Mouse (Mus musculus) embryonic facial prominence, embryonic 14.5 days (tissue): ENCODE results near the gene Sh3yl1. TPM values are rescaled to one million over a fixed set of nuclear protein-coding genes. Genes with fewer than 3 reads are reported as not detected.

Experiments used
- ATAC-seq: fragments of 200-750 bp; cut with Nextera tagmentation; 2 replicates; pipeline ENCODE4 v1.8.0; 2017; ENCODE audit warnings: low read depth, moderate number of reproducible peaks, moderate TSS enrichment
- DNase-seq: peaks from one replicate; pipeline ENCODE4 v3.0.0-alpha.2; 2015; ENCODE audit warnings: low spot score
- H3K27ac ChIP-seq: fragments of 300-500 bp; sonication (generic); replicated peaks from 2 replicates; pipeline ENCODE4 v1.5.1; 2014; ENCODE audit warnings: low read depth, mild to moderate bottlenecking, low read length, moderate library complexity
- H3K27me3 ChIP-seq: fragments of 300-500 bp; sonication (generic); replicated peaks from 2 replicates; pipeline ENCODE4 v1.6.1; 2014; ENCODE audit warnings: low read length; ENCODE audit not compliant: control insufficient read depth, insufficient read depth
- H3K36me3 ChIP-seq: fragments of 300-500 bp; sonication (generic); 2 replicates; pipeline ENCODE4 v1.6.1; 2014; ENCODE audit warnings: low read length, mixed read lengths; ENCODE audit not compliant: control insufficient read depth, insufficient read depth
- H3K4me1 ChIP-seq: fragments of 300-500 bp; sonication (generic); 2 replicates; pipeline ENCODE4 v1.6.1; 2014; ENCODE audit warnings: antibody characterized with exemption, low read length; ENCODE audit not compliant: control insufficient read depth, insufficient read depth
- H3K4me2 ChIP-seq: fragments of 300-500 bp; sonication (generic); 2 replicates; pipeline ENCODE4 v1.6.1; 2014; ENCODE audit warnings: low read depth, mild to moderate bottlenecking, low read length, moderate library complexity, mixed read lengths
- H3K4me3 ChIP-seq: fragments of 300-500 bp; sonication (generic); 2 replicates; pipeline ENCODE4 v1.5.1; 2014; ENCODE audit warnings: low read depth, mild to moderate bottlenecking, low read length
- H3K9ac ChIP-seq: fragments of 300-500 bp; sonication (generic); 2 replicates; pipeline ENCODE4 v1.6.1; 2014; ENCODE audit warnings: low read depth, mild to moderate bottlenecking, low read length, moderate library complexity, mixed read lengths
- H3K9me3 ChIP-seq: fragments of 300-500 bp; sonication (generic); 2 replicates; pipeline ENCODE4 v1.6.1; 2016; ENCODE audit warnings: low read length; ENCODE audit not compliant: control insufficient read depth
- WGBS: fragments of 180-500 bp; shearing (Covaris S2); extraction: QIAGEN DNeasy Blood & Tissue Kit; methylation state at CpG from one replicate; pipeline ENCODE4 v1.1.7; 2014; 5-methylcytosine and 5-hydroxymethylcytosine counted together
- polyA plus RNA-seq: library from polyadenylated mRNA; unstranded; fragments of >200 nt; fragmentation: Nextera tagmentation; extraction: Ambion mirVana; gene quantifications from 2 replicates; pipeline ENCODE4 v1.2.1, GENCODE M21; 2014

Sh3yl1 gene
- polyA plus RNA-seq, 1 experiment from 2014 or later: 9.9 TPM

- Histone ChIP-seq H3K4me1 (0 out of 2 replicates have a peak, but pooled peaks cover 7% of the 10 kb centered on the region), H3K9me3 (no peaks in the 10 kb centered on the region), H3K4me2 (no peak overlapping the region), H3K36me3 (no peaks in the 10 kb centered on the region), H3K4me3 (no peak overlapping the region), H3K27ac (no peak overlapping the region), H3K9ac (no peak overlapping the region), H3K27me3 (peaks cover 31% of the 10 kb centered on the region)
- ATAC-seq (no peak), DNase-seq (no peak)
- WGBS: 91% methylated on average over 4 of the region's 4 CpGs
Observed at GRCm38 (mm10) chr12:30888003-30888402, 23.5 kb upstream of the Sh3yl1 start.

- H3K9ac ChIP-seq: no peak overlapping the region
- no peaks in the 10 kb centered on the region; the same call in 1 of the 2 replicates for H3K36me3 ChIP-seq
- H3K27me3 ChIP-seq: peaks cover 11% of the 10 kb centered on the region
- no peak overlapping the region for H3K4me2 ChIP-seq
- H3K4me3 ChIP-seq: no peak overlapping the region
- ATAC-seq: peak; percentile 57; the same call in 1 of the 2 replicates
- H3K27ac ChIP-seq: no peak overlapping the region
- no peaks in the 10 kb centered on the region for H3K4me1 ChIP-seq
- 33% methylated on average over 5 of the region's 5 CpGs for WGBS
- peak; percentile 75 for DNase-seq
- no peaks in the 10 kb centered on the region for H3K9me3 ChIP-seq
Observed at GRCm38 (mm10) chr12:30890067-30890466, 21.4 kb upstream of the Sh3yl1 start.

GRCm38 (mm10) chr12:30891438-30891837 is 20.0 kb upstream of the Sh3yl1 start:
- Histone ChIP-seq H3K4me2 (no peak overlapping the region), H3K36me3 (peaks cover 1% of the 10 kb centered on the region; the same call in 1 of the 2 replicates), H3K4me3 (no peak overlapping the region), H3K27ac (no peak overlapping the region), H3K9me3 (no peaks in the 10 kb centered on the region), H3K9ac (no peak overlapping the region), H3K27me3 (no peaks in the 10 kb centered on the region), H3K4me1 (no peaks in the 10 kb centered on the region)
- no peak for DNase-seq
- ATAC-seq: no peak
- 78% methylated on average over 7 of the region's 7 CpGs for WGBS

- Histone ChIP-seq H3K27ac (no peak overlapping the region), H3K27me3 (no peaks in the 10 kb centered on the region), H3K4me1 (no peaks in the 10 kb centered on the region), H3K9ac (no peak overlapping the region), H3K36me3 (peaks cover 20% of the 10 kb centered on the region; the same call in 1 of the 2 replicates), H3K4me2 (no peak overlapping the region), H3K4me3 (no peak overlapping the region), H3K9me3 (no peaks in the 10 kb centered on the region)
- ATAC-seq: no peak
- 93% methylated on average over 4 of the region's 4 CpGs for WGBS
- no peak for DNase-seq
Observed at GRCm38 (mm10) chr12:30897039-30897438, 14.4 kb upstream of the Sh3yl1 start.

GRCm38 (mm10) chr12:30908658-30909057 is 2.8 kb upstream of the Sh3yl1 start:
- DNase-seq: no peak
- Histone ChIP-seq H3K27ac (no peak overlapping the region), H3K9me3 (no peaks in the 10 kb centered on the region), H3K4me1 (peaks cover 13% of the 10 kb centered on the region), H3K27me3 (no peaks in the 10 kb centered on the region), H3K4me2 (no peak overlapping the region), H3K36me3 (peaks cover 11% of the 10 kb centered on the region; the same call in 1 of the 2 replicates), H3K9ac (no peak overlapping the region), H3K4me3 (no peak overlapping the region)
- 90% methylated on average over 1 of the region's 1 CpGs for WGBS
- ATAC-seq: no peak

GRCm38 (mm10) chr12:30909881-30910280 is 1.6 kb upstream of the Sh3yl1 start:
- Histone ChIP-seq H3K9ac (no peak overlapping the region), H3K27ac (no peak overlapping the region), H3K36me3 (peaks cover 2% of the 10 kb centered on the region; the same call in 1 of the 2 replicates), H3K4me1 (peaks cover 13% of the 10 kb centered on the region), H3K9me3 (no peaks in the 10 kb centered on the region), H3K4me3 (no peak overlapping the region), H3K4me2 (peak overlapping the region; percentile 89; the same call in 1 of the 2 replicates), H3K27me3 (no peaks in the 10 kb centered on the region)
- DNase-seq: no peak
- ATAC-seq: no peak
- 92% methylated on average over 2 of the region's 2 CpGs for WGBS

- Histone ChIP-seq H3K4me3 (peak overlapping the region; percentile 76), H3K27me3 (no peaks in the 10 kb centered on the region), H3K27ac (peak overlapping the region; percentile 80), H3K4me1 (peaks cover 13% of the 10 kb centered on the region), H3K36me3 (no peaks in the 10 kb centered on the region; the same call in 1 of the 2 replicates), H3K9ac (peak overlapping the region; percentile 92), H3K9me3 (no peaks in the 10 kb centered on the region), H3K4me2 (peak overlapping the region; percentile 89)
- 19% methylated on average over 8 of the region's 8 CpGs for WGBS
- peak; percentile 27 for DNase-seq
- ATAC-seq: no peak
Observed at GRCm38 (mm10) chr12:30910860-30911259, 608 bp upstream of the Sh3yl1 start.

GRCm38 (mm10) chr12:30912048-30912381 is 547 bp downstream of the Sh3yl1 start:
- WGBS: under 1% methylated on average over 18 of the region's 19 CpGs
- H3K9me3 ChIP-seq: peaks cover 5% of the 10 kb centered on the region; the same call in 1 of the 2 replicates
- peak overlapping the region; percentile 88 for H3K4me2 ChIP-seq
- H3K4me1 ChIP-seq: peaks cover 13% of the 10 kb centered on the region
- H3K9ac ChIP-seq: peak overlapping the region; percentile 92
- ATAC-seq (peak; percentile 84), DNase-seq (peak; percentile 67)
- H3K27me3 ChIP-seq: no peaks in the 10 kb centered on the region
- H3K36me3 ChIP-seq: no peaks in the 10 kb centered on the region
- H3K27ac ChIP-seq: no peak overlapping the region
- H3K4me3 ChIP-seq: peak overlapping the region; percentile 76

GRCm38 (mm10) chr12:30912840-30913239 is 1.4 kb downstream of the Sh3yl1 start:
- Histone ChIP-seq H3K36me3 (no peaks in the 10 kb centered on the region), H3K4me1 (peaks cover 13% of the 10 kb centered on the region), H3K27me3 (no peaks in the 10 kb centered on the region), H3K27ac (no peak overlapping the region), H3K9me3 (peaks cover 5% of the 10 kb centered on the region; the same call in 1 of the 2 replicates), H3K4me3 (peak overlapping the region; percentile 76; the same call in 1 of the 2 replicates), H3K4me2 (peak overlapping the region; percentile 88), H3K9ac (no peak overlapping the region)
- WGBS: 60% methylated on average over 3 of the region's 3 CpGs
- no peak for ATAC-seq
- DNase-seq: no peak
